Mouse (Mus musculus) left cerebral cortex, adult 2 months (tissue): ENCODE data around the gene Med13l. TPM values are rescaled to one million over a fixed set of nuclear protein-coding genes. Genes with fewer than 3 reads are reported as not detected.

Source experiments
- DNase-seq, 2 experiments: peaks; one replicate each; pipeline ENCODE4 v3.0.0; 2021 to 2022; ENCODE audit warnings: low spot score in 2 of 2, mixed read lengths in 1 of 2; ENCODE audit errors: extremely low spot score in 1 of 2
- H3K27ac ChIP-seq: fragments of 200-600 bp; 2 replicates; pipeline ENCODE4 v1.8.1; 2022
- H3K4me3 ChIP-seq: fragments of 200-600 bp; 2 replicates; pipeline ENCODE4 v1.8.1; 2022
- CTCF ChIP-seq: fragments of 200-600 bp; IDR thresholded peaks from 2 replicates; pipeline ENCODE4 v1.8.1; 2022; ENCODE audit warnings: antibody characterized with exemption, mild to moderate bottlenecking, moderate library complexity
- intact Hi-C: fragments of 180-260 bp; cut with DNase I; formaldehyde crosslinking; loops from one replicate; pipeline ENCODE4 v1.15.1; 2025
- total RNA-seq, 2 experiments: library from RNA; stranded (reverse); gene quantifications; 2 replicates each; pipeline ENCODE4 v1.2.3; 2021

Gene Med13l
- total RNA-seq, 2 experiments from 2014 or later: 118 to 123 TPM

DNA sequence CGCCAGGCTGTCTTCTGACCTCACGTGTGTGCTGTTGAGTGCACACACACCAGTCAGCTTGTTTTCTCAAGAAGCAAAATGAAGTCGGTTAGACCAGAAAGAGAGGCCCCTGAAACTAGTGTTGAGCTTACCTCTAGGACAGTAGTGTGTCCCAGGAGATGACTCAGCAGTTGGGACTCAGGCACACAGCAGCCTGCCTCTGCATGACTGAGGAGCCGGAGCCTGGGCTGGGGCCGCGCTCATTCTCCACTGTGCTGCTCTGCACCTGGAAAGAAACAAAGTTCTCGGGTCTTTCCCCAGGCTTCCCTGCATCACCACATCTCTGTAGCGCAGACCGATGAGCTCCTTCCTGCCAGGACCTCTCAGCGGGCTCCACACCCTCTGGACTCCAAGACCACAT, 200.5 kb downstream of the Med13l start:
- intact Hi-C loops: no loop called here
- Histone ChIP-seq H3K4me3 (no peak overlapping the region), H3K27ac (no peak overlapping the region)
- no peak for DNase-seq
- no peak for TF ChIP-seq CTCF

DNA sequence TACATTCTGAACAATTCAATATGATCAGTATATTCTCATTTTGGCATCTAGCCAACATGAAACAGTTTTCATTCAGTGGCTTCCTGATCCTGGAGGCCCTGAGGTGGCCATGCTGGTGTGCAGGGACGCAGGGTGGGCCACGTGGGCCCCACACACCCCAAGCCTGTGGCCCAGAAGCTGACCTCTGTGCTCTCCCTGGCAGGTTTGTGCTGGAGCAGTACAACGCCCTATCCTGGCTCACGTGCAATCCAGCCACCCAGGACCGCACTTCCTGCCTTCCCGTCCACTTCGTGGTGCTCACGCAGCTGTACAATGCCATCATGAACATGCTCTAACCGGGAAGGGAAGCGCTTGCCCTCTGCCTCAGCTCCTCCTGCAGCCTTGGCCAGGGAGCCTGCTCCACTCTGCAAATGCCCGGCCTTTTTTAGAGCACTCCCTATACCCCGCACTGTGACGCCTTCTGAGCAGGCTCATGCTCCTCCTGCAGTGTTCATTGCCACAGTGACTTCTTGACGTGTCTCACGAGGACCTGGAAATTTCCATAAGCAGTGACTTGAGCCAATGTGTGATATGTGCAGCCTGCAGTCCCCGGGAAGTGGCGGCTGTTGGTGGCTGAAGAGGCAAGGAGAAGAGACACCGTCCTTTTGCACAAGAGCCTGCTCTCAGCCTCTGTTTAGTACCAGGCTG, 202.2 kb downstream of the Med13l start:
- Histone ChIP-seq H3K4me3 (no peak overlapping the region), H3K27ac (peak overlapping the region; percentile 7; the same call in 1 of the 2 replicates)
- TF ChIP-seq CTCF: no peak
- intact Hi-C loops: loop anchor here (2.0 kb wide), 1 partner anchor 494 kb away; no protein-coding TSS in a partner anchor
- no peak for DNase-seq

DNA sequence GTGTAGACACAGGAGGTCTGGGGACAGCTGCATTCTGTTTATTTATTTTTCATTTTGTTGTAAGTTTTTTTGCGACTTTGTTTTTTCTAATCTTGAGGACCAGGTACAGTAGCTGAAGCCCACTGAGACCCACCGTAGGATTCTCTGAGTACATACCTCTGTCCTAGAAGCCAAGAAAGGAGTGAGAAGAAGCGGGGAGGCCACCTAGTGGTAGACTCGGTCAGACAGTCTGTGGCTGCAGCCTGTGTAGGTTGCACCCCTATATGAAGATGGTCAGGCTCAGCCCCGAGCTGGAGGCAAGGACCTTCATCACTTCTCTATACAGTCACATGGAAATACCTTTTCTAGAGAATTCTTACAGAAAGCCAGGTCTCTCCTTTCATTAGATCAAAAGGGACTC, 202.9 kb downstream of the Med13l start:
- peak; percentile 41 to 47 for DNase-seq
- TF ChIP-seq CTCF: peak; percentile 66
- Histone ChIP-seq H3K27ac (peak overlapping the region; percentile 7; the same call in 1 of the 2 replicates), H3K4me3 (no peak overlapping the region)
- intact Hi-C loops: loop anchor here (2.0 kb wide), 1 partner anchor 495 kb away; no protein-coding TSS in a partner anchor

DNA sequence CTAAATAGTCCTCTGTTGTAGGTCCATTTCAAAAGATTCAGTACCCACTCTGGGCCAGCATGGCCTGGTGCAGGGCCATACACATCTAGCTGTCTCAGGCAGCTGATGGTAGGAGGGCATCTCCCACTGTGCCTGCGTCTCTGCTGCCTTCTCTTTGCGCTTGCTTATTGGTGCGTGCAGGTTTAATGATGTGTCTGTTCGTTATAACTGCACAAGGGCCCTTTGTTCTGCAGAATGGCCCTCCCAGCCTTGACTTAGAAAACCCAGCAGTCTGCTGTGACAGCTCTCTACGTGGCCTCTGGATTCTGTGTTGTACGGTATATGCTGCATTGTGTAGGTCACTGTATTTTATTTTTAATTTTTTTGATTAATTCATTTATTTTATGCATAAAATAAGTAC, 208.7 kb downstream of the Med13l start:
- intact Hi-C loops: no loop called here
- Histone ChIP-seq H3K27ac (no peak overlapping the region), H3K4me3 (no peak overlapping the region)
- no peak for DNase-seq
- no peak for TF ChIP-seq CTCF

DNA sequence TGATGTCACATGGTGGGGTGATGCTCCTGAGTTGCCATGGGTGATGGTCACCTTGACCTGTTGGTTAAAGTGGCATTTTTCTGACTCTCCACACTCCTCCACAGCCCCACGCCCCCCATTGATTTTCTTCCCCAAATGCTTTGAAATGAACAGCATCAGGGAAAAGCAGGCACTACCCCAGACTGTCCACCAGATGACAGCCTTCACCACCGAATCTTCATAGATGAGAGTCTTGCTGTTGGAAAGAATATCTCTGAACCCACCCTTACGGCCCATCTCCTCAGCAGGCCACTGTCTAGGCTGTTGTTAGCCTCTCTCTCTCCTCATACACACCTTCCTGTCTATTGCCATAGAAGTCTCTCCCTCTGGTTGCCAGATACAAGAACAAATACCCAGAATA, 213.4 kb downstream of the Med13l start:
- peak; percentile 86 for TF ChIP-seq CTCF
- no peak overlapping the region for H3K4me3 ChIP-seq
- DNase-seq: peak in 1 of 2 experiments; percentile 49
- intact Hi-C loops: loop anchor here (10.0 kb wide), 1 partner anchor 1671 kb away; no protein-coding TSS in a partner anchor
- no peak overlapping the region for H3K27ac ChIP-seq

DNA sequence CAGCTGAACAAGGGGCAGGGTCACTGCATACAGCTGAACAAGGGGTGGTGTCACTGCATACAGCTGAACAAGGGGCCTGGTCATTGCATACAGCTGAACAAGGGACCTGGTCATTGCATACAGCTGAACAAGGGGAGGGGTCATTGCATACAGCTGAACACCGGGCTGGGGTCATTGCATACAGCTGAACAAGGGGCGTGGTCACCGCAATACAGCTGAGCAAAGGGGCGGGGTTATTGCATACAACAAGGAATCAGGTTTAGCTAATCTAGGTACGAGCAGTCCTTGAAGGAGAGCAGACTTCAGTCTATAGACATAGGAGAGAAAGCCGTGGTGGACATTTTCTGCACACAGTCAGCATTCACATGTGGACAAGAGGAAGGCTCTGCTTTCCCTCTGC, 215.9 kb downstream of the Med13l start:
- intact Hi-C loops: loop anchor here (5.0 to 10.0 kb wide), 2 partner anchors 1326 to 1668 kb away; no protein-coding TSS in a partner anchor

DNA sequence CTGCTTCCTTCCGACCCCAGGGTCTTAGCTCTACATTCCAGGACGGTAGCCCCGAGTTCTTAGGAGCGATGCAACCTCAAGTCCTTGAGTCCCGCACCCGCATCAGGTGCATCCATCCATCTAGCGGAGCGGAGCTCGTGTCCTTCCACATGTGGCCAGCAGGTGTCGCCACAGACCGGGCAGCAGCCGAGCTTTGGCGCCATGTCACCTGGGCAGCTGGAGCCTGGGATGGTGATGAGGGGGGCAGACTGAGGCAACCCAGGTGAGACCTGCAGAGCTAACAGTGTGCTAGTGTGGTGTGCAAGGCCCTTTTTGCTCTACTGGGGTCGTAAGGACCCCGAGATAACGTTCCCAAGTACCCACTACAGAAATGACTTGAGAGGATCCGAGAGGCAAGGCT, 221.1 kb downstream of the Med13l start:
- peak; percentile 66 to 79 for DNase-seq
- Histone ChIP-seq H3K27ac (no peak overlapping the region), H3K4me3 (no peak overlapping the region)
- intact Hi-C loops: loop anchor here (1.0 to 5.0 kb wide), 3 partner anchors 96 to 931 kb away; no protein-coding TSS in a partner anchor
- peak; percentile 99 for TF ChIP-seq CTCF

More for the DNA sequence above, 215.9 kb downstream of the Med13l start:
- Histone ChIP-seq H3K27ac (no peak overlapping the region), H3K4me3 (no peak overlapping the region)
- DNase-seq: no peak
- no peak for TF ChIP-seq CTCF

DNA sequence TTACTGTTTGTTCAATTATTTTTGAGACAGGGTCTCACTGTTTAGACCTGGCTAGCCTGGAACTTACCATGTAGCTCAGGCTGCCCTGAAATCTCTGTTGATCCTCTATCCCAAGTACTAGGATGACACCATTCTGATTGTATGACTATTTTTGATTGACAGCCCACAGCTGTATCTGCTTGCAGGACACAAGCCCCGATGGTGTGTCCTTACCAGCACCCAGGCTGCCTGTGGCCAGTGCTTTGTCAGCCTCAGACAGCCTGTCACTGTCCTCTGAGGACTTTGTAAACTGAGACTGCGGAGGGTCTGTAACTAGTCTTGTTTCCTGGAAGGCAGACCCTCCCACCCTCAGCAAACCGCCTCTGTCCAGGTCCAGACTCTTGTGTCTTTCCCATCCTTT, 221.7 kb downstream of the Med13l start:
- no peak overlapping the region for H3K27ac ChIP-seq
- no peak overlapping the region for H3K4me3 ChIP-seq
- intact Hi-C loops: loop anchor here (5.0 kb wide), 1 partner anchor 95 kb away; no protein-coding TSS in a partner anchor
- no peak for DNase-seq
- TF ChIP-seq CTCF: no peak

DNA sequence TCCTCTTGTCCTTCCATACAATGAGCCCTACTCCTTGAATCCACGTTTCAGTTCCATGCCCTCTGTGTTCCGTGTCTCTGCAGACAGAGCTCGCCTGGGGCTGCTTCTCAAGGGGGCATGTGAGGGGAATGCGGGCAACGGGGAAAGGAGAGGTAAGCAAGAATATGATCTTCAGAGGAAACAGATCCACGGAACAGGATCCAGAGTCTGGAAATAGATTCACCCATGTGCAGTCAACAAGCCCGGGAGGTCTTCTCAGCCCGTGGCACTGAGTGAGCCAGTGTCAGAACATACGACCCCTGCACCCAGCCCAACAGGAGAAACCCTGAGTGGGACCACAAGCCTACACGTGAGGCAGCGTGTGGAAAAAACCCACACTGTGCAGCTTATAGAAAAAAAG, 228.7 kb downstream of the Med13l start:
- DNase-seq: no peak
- H3K27ac ChIP-seq: no peak overlapping the region
- intact Hi-C loops: no loop called here
- no peak overlapping the region for H3K4me3 ChIP-seq
- no peak for TF ChIP-seq CTCF

DNA sequence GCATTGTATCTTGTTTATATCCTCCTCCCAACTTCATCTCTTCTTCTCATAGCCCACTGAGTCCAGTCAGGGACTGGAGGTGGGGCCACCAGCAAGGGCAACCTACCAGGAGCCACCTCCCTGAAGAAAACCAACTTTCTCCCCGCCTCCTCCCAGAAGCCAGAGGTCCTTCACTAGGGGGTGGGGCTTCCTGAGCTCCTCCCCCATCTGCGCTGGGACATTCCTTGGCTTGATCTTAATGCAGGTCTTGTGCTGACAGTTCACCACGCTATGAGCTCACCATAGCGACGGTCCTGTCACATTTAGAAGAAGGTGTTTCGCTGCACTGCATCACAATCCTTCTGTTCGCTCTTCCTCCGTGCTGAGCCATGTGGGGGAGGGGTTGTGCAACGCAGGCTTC, 229.3 kb downstream of the Med13l start:
- TF ChIP-seq CTCF: no peak
- Histone ChIP-seq H3K4me3 (no peak overlapping the region), H3K27ac (no peak overlapping the region)
- intact Hi-C loops: no loop called here
- DNase-seq: no peak

DNA sequence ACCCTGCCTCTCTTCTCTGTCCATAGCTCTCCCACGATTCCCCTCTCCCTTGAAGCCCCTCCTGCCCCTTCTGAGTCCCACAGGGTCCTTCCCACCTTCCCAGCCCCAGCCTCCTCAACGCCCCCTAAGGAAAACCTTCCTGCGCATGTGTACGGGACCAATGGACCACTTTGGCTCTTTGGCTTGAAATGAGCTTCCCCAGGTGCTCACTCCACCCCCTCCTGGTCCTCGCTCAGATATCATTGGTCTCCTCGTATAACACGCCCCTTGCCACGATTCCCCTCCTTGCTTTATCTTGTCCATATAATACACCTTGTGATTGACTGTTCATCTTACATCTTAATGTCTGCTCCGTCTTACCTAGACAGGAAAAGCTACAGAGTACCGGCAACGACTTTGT, 237.3 kb downstream of the Med13l start:
- no peak for TF ChIP-seq CTCF
- intact Hi-C loops: no loop called here
- no peak for DNase-seq

DNA sequence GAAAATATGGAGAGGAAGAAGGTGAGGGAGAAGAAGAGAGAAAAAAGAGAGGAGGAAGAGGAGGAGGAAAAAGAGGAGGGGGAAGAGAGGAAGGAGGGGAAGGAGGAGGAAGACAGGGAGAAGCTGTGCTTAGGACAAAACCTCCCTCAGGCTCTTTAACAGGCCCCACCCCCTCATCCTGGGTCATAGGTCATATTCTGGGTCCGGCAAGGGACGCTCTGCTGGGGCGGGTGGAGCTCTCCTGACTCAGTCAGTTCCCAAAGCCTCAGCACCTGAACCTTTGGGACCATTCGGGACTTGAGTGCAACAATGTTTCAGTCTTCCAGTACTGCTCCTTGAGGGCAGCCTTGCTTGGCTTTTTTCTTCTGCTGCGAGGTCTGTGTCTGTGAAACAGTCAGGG, 241.1 kb downstream of the Med13l start:
- no peak for DNase-seq
- intact Hi-C loops: no loop called here
- no peak overlapping the region for H3K27ac ChIP-seq
- no peak overlapping the region for H3K4me3 ChIP-seq
- no peak for TF ChIP-seq CTCF

More for the DNA sequence above, 237.3 kb downstream of the Med13l start:
- Histone ChIP-seq H3K27ac (no peak overlapping the region), H3K4me3 (no peak overlapping the region)

DNA sequence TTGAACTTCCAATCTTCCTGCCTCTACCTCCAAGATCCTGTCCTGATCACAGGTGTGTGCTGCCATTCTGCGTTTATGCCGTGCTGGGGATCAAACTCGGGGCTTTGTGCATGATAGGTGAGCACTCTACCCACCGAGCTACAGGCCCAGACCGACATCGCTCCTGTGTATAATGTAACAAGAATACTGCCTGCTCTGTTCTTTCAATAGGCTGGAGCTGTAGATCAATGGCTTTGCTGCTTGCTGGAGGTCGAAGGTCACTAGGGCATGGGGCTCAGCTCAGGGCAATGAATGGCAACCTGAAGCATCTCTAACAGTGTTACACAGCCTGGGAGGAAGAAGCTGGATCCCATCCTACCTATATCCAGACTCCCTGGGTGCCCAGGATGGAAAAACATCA, 241.6 kb downstream of the Med13l start:
- no peak for DNase-seq
- TF ChIP-seq CTCF: no peak
- intact Hi-C loops: no loop called here
- H3K27ac ChIP-seq: no peak overlapping the region
- H3K4me3 ChIP-seq: no peak overlapping the region
